Mouse (Mus musculus) kidney, adult 2 months (tissue): ENCODE measurements at regions not wholly inside any gene's neighbourhood (a gene's known extent, or its start where the extent isn't known, plus 50 kb on each side); places are given as distances from the start of the nearest gene placed in this dataset.

ENCODE experiments used
- CTCF ChIP-seq: fragments of 200-500 bp; conservative IDR thresholded peaks from 2 replicates; pipeline ENCODE4 v1.5.1; 2011; ENCODE audit warnings: low read depth, mild to moderate bottlenecking, control low read depth, low read length, moderate library complexity, mixed read lengths; ENCODE audit not compliant: insufficient read depth, insufficient read length
- POLR2A ChIP-seq: fragments of 200-500 bp; IDR thresholded peaks from one replicate; pipeline ENCODE4 v1.6.1; 2011; ENCODE audit warnings: low read depth, low read length, control low read depth

DNA sequence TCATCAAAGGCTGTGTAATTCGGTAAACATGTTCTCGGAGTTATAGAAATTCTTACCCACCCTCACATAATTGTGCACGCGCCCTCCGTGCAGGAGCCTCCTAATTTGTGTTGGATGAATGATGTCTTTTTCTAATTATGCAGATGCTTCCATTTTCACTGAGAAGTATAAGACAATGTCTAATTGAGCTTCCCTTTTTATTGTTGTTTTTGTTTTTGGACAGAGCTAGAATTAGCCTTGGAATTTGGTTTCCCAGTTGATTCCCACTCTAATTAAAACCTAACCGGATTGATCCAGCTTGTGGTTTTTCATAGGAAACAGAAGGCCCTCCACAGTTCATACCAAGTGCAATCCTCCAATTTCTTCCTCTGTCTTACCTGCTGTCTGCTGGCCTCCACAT, 616.2 kb upstream of the Nrp1 start:
- TF ChIP-seq POLR2A (no peak), CTCF (no peak)
